Mouse (Mus musculus) gastrocnemius, postnatal 10 days (tissue): ENCODE data around the gene Glt28d2. TPM values are rescaled to one million over a fixed set of nuclear protein-coding genes. Genes with fewer than 3 reads are reported as not detected.
"Not testable (repeated sequence)": the region's sequence is repeated elsewhere in the genome, so short reads cannot be mapped to it uniquely, and the experiment has no call there.

Source experiments
- DNase-seq: peaks from one replicate; pipeline ENCODE4 v3.0.0; 2021; ENCODE audit warnings: mixed read lengths
- long read RNA-seq, 2 experiments: library from polyadenylated mRNA; stranded (forward); transcript quantifications; one replicate each; pipeline ENCODE4 v2.0.0; 2021
- total RNA-seq, 2 experiments: library from RNA; stranded (reverse); gene quantifications; 2 replicates each; pipeline ENCODE4 v1.2.3; 2021

Glt28d2 gene
- 1 to 10 TPM; 5.5 to 6.1 TPM for total RNA-seq
- long read RNA-seq, experiment 1, transcript Glt28d2-201 (2 exons, 2,732 nt): major isoform, 15 of 15 reads
- long read RNA-seq, experiment 1, partial matches to known transcripts: 0 of 15 reads
- long read RNA-seq, experiment 1, other reads (novel, unspliced or antisense): 0 of 15 reads
- long read RNA-seq, experiment 2, transcript Glt28d2-201 (2 exons, 2,732 nt): major isoform, 11 of 11 reads
- long read RNA-seq, experiment 2, partial matches to known transcripts: 0 of 11 reads
- long read RNA-seq, experiment 2, other reads (novel, unspliced or antisense): 0 of 11 reads

DNA sequence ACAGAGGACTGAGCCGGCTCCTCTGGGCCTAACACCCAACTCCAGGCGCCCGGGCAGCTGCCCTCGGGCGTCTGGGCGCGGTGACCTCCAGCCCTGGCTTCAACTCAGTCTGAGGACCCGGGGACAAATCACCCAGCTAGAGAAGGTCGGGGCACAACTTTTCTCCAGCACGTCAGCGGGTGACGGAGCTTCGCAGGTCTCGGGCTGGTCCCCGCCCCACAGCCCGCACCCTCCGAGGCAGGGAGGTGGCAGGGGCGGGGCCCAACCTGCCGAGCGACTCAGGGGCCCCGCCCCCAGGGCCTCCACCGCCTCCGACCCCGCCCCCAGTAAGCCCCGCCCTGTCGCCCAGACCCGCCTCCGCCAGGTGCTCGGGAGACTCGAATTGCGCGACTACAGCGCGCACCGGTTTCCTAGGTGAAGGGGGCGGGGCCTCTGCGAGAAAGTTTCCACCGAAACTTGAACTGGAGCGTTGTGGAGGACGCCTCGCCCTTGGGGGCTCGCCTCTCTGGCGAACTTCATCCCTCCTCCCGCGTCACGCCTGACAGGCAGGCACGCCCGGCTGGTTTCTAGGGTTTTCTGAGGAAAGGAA is at the start of gene Glt28d2, which contains the start of gene Gm37240:
Gene Glt28d2 (minus strand): TSS at position 278 of the 589 bp plus-strand sequence.
Gene Gm37240 (minus strand): TSS at position 280 of the 589 bp plus-strand sequence.
- DNase-seq: peak; percentile 82

- no peak for DNase-seq
Observed at GRCm38 (mm10) chr3:85933586-85933985, 46.3 kb upstream of the Glt28d2 start.

DNA sequence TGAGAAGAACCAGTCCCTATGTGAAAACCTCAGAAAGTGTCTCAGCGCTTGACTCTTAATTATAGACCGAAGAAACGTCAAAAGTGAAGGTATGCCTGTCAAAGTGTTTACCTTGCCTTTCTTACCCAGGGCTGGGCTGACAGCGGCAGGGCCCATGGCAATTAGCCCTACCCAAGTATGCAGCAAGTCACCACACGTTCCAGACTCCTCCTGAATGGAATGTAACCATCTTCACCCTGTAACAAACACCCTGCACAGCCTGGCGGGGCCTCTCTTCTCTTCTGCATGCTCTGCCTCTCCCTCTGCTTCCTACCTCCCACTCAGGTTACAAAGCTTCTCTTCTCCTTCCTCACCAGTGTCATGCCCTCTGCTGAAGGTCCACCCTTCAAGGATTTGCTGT is 44.5 kb upstream of the Glt28d2 start:
- DNase-seq: no peak

GRCm38 (mm10) chr3:85930671-85931255 is 43.4 kb upstream of the Glt28d2 start:
- no peak for DNase-seq

DNA sequence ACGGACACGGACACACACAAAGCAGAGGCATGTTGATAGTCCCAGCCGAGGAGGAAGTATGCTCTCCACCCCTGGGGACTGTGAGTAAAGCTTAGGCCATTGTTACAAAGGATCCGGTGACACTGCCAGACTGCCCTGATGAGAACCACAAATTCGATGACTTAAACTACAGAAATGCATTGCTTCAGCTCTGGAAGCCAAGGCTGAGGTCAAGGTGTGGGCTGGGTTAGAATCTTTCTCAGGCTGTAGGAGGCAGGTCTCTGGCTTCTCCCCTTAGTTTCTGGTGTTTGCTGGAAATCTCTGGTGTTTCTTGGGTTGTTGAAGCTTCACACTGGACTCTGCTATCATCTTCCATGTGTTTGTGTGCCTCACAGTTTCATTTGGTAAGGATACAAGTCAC is 42.4 kb upstream of the Glt28d2 start:
- DNase-seq: no peak

GRCm38 (mm10) chr3:85928140-85928611 is 40.9 kb upstream of the Glt28d2 start:
- peak; percentile 43 for DNase-seq

- DNase-seq: no peak
Observed at GRCm38 (mm10) chr3:85927296-85927695, 40.0 kb upstream of the Glt28d2 start.

DNA sequence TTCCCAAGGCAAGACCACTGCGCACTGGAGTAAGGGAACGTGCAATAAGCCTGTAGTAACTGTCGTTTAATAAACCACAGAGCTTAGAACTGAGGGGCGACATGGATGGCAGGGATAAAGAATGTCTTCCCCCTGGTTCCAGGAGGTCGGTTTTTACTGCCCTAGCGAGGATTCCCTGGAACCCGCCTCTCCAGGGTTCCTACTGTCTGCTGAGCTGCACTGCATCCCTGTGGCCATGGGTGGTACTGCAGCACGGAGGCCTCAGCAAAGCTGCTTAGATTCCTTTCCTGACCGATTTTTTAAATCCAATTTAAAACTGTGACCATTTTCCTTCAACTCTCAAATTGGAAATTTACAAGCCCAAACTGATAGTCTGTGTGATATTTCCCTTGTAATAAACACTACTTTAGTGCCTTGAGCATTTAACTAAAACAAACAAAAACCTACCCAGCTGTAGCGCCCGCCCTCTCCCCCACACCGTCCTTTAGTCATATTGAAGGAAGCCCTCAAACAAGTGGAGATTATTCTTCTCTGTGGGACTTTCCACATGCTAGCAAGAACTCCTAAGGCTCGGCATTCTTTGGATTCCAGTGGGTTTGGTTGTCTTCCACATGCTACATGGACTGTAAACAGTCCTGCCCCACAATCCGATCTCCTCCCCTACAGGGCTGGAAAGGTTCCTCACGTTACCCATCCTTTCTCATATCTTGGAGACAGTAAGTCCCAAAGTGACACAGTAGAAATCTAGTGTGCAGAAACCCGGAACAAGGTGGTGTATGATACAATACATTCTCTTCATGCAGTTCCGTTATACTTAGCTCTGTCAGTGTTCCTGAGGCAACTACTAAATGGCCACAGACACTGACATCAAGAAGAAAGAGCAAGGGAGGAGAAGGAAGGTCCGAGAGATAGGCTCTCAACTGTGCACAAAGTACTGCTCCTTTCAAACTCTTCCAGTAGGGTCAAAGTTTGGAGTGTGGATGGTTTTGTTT is 36.9 kb upstream of the Glt28d2 start:
- DNase-seq: peak; percentile 84

DNA sequence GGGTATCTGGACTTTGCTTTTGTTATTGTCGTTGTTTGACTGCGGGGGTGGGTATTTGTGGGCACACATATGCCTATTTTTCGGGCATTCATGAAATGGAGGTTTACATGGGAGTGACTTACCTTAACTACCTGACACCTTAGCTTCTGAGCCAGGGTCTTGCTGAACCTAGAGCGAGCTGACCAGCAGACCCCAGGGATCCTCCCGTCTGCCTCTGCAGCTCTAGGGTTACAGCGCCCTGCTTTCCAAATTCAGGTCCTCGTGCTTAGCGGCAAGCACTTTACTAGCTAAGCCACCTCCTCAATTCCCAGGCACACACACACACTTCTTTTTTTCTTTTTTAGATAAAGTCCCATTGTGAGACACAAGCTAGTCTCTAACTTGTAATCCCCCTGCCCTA is 36.0 kb upstream of the Glt28d2 start:
- no peak for DNase-seq

GRCm38 (mm10) chr3:85922331-85922730 is 35.0 kb upstream of the Glt28d2 start:
- DNase-seq: peak; percentile 34

- not testable (repeated sequence) for DNase-seq
Observed at GRCm38 (mm10) chr3:85920671-85921070, 33.4 kb upstream of the Glt28d2 start.

- peak; percentile 17 for DNase-seq
Observed at GRCm38 (mm10) chr3:85917600-85917999, 30.3 kb upstream of the Glt28d2 start.

DNA sequence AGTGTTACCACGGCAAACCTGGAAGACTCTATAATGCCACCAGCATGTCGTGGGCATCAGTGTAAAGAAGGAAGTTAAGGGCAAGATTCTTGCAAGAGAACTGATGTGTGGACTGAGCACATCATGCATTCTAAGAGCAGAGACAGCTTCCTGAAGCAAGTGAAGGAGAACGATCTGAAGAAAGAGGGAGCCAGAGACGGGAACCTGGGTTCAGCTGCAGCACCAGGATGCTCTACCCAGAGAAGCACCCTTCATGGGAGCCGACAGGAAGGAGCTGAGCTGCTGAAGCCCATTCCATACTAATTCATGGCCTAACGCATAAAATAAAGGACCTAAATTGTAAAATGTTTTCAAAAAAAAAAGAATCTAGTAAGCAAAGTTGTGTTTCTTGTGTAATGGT is 27.5 kb upstream of the Glt28d2 start:
- DNase-seq: no peak

DNA sequence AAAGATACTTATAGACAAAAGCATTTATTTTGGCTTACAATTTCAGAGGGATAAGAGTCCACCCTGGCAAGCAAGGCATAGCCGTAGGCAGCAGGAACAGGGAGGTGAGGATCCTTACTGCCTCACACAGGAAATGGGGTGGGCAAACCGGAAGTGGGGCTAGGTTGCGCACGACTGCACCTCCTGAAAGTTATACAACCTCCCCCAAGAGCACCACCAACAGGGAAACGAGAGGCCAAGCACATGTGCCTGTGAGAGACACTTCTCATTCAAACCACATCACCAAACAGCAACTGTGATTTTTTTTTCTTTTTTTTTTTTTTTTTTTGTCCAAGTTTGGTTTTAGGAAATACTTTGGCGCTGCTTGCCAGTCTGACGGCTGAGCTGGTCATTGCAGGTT is 19.8 kb upstream of the Glt28d2 start:
- DNase-seq: no peak

GRCm38 (mm10) chr3:85904371-85904770 is 17.1 kb upstream of the Glt28d2 start:
- no peak for DNase-seq

DNA sequence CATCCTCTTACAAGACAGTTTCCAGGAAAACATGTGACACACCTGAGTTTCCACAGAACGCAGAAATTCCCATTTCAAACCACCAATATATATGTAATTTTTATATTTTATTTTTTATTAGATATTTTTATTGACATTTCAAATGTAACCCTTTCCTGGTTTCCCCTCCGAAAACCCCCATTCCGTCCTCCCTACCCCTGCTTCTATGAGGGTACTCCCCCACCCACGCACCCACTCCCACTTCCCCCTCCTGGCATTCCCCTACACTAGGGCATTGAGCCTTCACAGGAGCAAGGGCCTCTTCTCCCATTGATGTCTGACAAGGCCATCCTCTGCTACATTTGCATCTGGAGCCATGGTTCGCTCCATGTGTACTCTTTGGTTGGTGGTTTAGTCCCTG is 7.7 kb upstream of the Glt28d2 start:
- no peak for DNase-seq

DNA sequence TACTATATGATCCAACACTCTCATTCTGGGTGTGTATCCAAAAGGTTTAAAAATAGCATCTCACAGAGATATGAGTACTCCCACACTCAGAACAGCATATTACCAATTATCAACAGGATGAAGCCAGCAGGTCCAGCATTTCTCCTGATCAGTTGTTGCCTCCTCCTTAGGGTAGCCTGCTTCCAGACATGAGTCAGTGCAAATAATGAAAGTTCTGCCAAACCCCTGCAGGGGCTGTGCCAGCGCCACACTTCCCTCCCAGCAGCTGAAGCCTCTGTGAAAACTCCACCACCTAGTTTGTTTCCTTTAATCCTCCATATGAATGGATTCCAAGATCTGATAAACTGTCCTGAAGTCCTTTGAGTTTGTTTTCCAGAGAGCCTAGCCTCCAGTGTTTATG is 4.3 kb upstream of the Glt28d2 start:
- DNase-seq: no peak

DNA sequence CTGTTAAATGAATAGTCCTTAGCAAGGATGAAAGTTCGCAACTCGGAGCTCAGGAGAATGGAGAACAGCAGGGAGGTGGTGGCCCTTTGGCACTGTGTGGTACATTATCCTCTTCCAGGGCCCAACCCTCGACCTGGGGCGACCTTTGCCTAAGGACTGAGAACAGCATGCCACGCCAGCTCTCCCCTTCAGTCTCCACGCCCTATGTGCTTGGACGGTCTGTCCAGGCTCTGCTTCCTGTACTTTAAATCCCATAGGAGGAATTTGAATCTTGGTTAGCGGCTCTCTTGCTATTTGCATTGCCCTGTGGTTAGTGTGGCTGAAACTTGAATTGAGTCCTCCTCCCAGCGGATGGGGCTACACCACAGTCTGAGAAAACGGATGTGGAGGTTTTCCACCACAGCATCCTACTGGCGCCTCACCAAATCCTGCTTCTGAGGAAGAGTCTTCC is 930 bp upstream of the Glt28d2 start:
- DNase-seq: peak; percentile 29

- DNase-seq: peak; percentile 20
Observed at GRCm38 (mm10) chr3:85886636-85887238, 579 bp downstream of the Glt28d2 start.

DNA sequence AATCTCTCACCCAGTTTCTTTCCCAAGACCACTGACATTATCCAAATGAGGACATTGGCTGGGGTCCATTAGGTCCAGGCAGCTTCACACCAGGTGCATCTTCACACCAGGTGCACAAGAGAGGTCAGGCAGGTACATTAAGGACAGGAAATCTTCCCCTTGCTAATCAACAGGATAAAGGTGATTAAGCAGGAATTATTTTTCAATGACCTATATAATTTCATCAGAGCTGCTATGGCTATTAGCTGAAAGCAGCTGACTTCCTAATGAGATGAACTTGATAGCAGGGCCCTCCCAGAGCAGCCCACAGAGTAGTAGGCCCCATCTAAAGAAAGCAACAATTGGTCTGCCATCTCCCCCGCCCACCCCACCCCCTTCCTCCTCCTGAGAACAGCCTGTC is 1.4 kb downstream of the Glt28d2 start:
- no peak for DNase-seq

GRCm38 (mm10) chr3:85880687-85881086 is 6.6 kb downstream of the Glt28d2 start:
- DNase-seq: no peak

DNA sequence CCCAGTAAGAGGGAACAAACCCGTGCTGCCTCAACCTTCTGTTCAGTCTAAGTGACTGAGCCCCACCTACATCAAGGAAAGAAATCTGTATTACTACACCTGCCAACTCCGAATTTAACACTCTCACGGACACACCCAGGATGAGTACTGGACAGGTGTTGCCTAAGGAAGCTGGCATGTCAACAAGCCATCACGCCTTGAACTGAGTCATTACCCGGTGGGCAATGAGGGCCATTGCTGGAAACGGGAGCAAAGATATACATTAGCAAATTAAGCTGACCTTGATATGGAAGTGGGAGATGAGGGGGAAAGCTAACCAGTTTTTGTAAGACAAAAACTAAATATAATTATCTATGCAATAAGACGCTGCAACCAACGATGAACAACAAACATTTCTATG is 7.2 kb downstream of the Glt28d2 start:
- DNase-seq: no peak
